Mouse (Mus musculus): Measurements from ENCODE around the gene Col4a1.

DNA sequence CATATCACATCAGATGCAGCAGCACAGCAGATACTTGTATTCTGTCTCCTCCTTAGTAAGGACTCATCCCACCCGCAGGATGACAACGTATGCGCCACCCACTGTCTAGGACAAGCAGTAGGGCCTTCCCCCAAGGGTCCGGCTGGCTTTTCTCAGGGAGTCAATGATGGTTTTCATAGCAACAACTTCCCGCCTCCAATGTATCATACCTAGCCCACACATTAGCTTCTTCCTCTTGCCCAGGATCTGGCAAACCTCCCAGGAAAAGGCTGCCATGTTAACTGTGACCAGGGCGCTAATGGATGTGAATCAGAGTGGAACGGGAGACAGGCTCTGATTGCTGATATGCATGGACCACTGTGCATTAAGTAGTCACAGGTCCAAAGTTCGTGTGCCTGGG, 12.2 kb downstream of the Col4a1 start:
- TF ChIP-seq CTCF (IDR thresholded peaks at IDR 0.05; ENCODE audit: borderline replicate concordance, control insufficient read depth, extremely low read depth, insufficient read depth, low read length, poor library complexity) (no peak), POLR2A (IDR thresholded peaks at IDR 0.05; ENCODE audit: control insufficient read depth, extremely low read depth, insufficient read depth, low read length, poor library complexity) (no peak)

All from thymus, adult 2 months (tissue).